Mouse (Mus musculus): Measurements from ENCODE around the gene Paf1.

DNA sequence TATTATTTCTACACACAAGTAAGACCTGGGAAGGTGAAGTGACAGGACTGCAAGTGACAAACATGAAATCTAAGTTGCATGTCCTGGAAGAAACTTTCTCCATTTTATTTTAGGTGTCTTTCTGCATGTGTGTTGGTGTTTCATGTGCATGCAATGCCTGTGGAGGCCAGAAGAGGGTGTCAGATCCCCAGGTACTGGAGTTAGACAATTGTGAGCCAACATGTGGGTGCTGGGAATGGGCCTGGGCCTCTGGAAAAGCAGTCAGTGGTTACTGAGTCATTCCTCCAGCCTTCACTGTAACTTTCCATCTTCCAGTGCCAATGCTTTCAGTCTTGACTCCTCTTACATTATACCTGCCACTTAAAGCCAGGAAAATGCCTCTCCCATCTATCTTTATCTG is 24.6 kb downstream of the Paf1 start:
- TF ChIP-seq POLR2A (IDR thresholded peaks at IDR 0.05; ENCODE audit: borderline replicate concordance, insufficient read depth, low read length) (no peak), CTCF (IDR thresholded peaks at IDR 0.05; ENCODE audit: borderline replicate concordance, insufficient read depth, low read depth, low read length) (no peak)

Measured in cerebellum, adult 2 months (tissue).